Mouse (Mus musculus) cerebral cortex, adult 2 months (tissue): ENCODE data around the gene Ppp1r12b.

Source experiments
- WGBS: fragments of 180-500 bp; shearing (Covaris S2); methylation state at CpG from one replicate; pipeline ENCODE4 v1.1.7; 2018; 5-methylcytosine and 5-hydroxymethylcytosine counted together

The Ppp1r12b gene

DNA sequence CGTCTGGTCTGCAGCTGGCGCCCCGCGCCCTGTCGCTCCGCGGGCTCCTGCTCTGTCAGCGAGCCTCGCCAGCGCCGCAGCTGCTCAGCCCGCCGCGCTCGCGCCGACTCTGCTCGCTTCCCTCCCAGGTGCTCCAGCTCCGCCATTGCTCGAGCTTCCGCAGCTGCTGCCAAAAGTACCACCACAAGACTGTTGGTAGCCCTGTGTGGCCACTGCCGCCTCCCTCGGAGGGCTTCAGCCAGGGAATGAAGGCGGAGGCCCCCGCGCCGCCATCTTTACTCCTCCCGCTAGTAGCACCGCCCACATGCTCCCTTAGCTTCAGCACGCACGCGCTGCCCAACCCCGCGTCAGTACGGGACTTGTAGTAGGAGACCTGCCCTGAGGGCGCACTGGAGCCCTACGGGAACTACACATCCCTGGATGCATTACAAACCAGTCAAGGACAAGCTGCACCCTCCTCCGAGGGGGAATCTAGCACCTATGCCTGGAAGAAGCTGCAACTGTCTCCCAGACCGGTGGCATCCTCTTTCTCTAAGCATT, at the start of gene Ppp1r12b:
Gene Ppp1r12b (minus strand): TSS at position 306 of the 540 bp plus-strand sequence.
- 0% methylated on average over 39 of the region's 39 CpGs for WGBS

DNA sequence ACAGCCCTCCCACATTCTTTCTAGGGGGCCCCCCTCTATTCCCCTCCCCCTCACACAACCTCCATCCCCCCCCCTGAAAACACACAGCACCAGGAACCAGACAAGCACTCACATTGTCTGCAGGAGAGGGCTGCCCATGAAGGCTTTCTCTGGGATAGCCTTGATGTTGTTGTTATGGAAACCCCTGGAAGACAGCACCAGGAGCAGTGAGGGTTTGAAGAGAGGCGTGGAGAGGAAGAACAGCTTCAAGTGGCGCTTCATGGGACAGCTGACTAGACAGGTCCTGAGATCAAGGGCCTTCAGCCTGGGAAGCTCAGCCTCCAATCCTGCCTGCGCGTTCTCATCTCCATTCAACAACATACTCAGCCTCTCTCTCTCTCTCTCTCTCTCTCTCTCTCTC, 47.6 kb upstream of the Ppp1r12b start:
- WGBS = 64% methylated on average over 4 of the region's 4 CpGs

DNA sequence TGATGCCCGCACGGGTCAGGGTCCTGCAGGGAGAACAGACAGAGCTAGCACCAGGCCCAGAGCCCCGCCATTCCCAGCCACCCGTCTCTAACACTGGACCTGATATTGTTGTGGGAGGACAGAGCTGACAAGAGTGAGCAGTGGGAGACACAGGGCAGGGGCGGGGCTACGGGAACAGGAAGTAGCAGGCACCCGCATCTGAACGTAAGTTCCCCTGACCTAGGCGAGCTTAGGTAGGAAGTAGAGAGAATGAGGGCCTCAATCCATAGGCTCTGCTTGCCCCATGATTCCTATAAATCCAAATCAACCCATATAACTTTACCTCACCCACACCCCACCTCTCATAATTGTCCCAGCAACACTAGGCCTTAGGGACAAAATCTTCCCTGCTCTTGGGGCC, 44.8 kb upstream of the Ppp1r12b start:
- 85% methylated on average over 9 of the region's 9 CpGs for WGBS

DNA sequence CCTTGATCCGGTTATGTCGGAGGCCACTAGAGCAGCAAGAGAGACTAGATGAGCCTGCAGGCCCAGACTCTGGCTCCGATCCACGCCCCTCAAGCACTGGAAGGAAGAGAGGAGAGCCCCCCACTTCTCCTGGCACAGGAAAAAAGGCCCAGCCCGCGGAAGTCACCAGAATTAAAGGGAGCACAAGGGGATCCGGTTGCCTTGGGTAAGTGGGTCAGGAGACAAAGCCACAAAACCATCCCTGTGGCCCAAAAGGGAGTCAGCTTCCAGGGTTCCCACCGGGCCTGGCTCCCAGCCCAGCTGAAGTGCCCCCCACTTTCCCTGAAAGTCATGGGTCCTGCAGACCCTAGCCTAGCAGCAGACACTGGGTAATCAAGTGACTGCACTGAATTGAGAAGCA, 42.5 kb upstream of the Ppp1r12b start:
- 60% methylated on average over 8 of the region's 8 CpGs for WGBS

DNA sequence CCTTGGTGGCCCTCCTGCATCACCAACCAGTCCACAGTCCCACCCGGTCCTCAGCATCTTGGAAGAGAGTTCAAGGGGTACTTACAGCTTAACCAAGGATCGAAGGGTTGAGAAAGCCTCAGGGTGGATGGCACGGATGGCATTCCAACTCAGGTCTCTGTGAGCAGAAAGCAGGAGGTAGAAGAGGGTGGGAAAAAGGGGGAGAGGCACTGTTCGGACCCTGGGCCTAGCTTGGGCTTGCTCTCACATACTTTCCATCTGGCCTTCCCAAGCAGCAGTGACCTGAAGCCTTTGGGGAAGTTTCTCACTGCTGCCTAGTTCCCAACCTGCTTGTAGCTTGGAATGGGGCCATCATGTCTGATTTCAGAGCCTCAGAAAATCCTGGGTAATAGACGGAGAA, 41.8 kb upstream of the Ppp1r12b start:
- 90% methylated on average over 5 of the region's 5 CpGs for WGBS

DNA sequence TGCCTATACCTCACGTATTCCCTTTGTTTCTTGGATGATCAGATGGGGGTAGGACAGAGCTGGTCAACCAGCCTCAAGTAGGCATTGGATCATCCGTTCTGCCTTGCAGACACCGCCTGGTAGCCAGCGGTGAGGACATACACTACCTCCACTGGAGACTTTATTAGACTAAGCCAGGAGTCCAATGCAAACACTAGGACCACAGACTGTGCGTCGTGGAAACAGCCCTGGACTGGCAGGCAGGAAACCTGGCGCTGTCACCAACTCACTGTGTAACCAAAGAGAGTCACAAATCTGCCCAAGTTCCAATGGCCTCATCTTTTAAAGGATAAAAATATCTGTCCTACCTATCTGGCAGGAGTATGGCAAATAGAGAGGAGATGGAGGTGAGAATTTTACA, 40.7 kb upstream of the Ppp1r12b start:
- 91% methylated on average over 7 of the region's 7 CpGs for WGBS

DNA sequence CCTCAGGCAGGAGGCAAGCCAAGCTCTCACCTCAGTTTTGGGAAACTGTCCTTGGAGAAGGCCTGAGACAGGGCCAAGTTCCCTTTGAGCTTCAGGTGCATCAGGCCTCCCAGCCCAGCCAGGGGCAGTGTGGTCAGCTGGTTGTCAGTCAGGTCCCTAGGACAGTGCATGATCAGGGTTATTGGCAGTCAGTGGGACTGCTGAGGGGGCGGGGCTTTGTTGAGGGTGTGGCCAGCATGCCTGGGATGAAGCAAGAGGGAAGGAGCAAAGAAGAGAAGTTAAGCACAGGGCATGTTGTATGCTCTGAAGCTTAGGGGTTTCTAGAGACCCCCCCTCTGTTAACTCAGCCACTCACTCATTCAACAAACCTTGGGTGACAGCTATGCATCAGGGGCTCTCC, 40.2 kb upstream of the Ppp1r12b start:
- WGBS = 35% methylated on average over 1 of the region's 1 CpGs

DNA sequence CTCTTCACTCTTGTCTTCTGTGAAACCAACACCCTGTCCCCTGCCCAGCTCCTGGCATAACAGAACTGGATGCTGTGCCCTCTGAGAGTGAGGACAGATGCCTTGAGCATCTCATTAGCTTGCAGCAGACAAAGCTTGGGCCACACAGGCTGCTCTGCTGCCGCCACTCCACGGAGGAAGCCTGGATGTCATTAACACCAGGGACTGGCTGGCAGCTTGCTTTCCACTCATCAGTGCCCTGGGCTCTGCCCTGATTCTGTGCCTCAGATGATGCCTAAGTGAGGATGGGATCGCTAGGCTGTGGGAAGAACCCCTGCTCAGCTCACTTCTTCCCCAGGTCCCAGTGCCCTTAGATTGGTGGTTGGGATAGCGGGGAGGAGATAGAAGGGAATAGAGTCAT, 39.7 kb upstream of the Ppp1r12b start:
- 71% methylated on average over 4 of the region's 4 CpGs for WGBS

DNA sequence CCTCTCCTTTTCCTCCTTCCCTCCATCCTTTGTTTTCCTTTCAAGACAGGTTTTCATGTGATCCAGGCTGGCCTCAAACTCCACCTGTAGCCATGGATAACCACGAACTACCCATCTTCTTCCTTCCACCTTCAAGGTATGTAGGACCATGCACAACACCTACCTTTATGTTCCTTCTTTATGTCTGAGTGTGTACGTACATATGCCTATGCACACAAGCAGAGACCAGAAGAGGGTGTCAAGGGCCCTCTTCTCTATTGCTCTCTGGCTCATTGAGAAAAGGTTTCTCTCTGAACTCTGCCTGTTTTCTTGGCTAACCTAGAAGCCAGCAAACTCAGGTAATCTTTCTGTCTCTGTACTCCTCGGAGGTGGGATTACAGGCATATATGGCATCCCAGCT, 39.0 kb upstream of the Ppp1r12b start:
- WGBS = 89% methylated on average over 3 of the region's 3 CpGs

DNA sequence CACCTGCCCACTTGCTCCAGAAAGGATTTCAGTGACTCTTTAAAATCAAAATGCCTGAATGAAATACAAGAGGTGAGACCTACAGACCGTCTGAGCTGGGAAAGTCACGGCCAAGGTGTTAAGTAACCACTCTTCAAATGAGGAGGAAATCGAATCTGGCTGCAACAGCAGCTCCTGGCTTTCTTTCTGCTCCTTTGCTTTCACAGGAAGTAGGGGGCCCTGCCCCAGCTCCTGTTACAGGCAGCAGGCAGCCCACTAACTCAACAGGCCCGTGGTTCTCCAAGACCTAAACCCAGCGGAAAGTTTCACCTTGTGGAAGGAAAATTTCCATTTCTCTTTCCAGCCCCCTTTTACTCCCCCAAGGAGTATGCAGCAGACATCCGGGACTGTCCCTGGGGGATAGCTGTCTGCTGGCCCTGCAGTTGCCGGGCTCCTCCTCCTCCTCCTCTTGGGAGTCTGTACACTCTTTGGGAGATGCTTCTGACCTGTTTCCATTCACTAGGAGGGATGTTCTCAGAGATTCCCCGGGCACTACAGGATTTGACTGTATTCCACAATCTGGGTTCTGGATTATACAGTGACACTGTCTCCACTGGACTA, 36.4 kb upstream of the Ppp1r12b start:
- WGBS = 72% methylated on average over 8 of the region's 8 CpGs

DNA sequence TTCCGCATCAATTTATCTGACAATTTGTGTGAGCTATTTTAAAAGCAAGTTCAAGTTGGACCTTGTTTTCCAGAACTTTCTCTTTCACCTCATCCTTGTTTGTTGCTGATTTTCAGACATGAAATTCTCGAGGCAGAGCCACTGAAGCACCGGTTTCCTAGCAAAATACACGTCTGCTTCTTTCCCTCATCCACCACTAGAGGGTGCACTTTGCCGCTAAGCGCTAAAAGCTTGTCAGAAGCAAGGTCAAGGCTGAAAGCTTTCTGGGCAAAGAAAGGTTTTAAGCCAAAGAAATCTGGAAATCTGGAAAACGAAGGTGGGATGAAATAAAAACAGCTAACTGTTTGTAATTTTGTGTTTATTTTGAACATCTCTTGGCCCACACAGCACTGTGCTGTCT, 33.6 kb upstream of the Ppp1r12b start:
- 8% methylated on average over 7 of the region's 7 CpGs for WGBS

DNA sequence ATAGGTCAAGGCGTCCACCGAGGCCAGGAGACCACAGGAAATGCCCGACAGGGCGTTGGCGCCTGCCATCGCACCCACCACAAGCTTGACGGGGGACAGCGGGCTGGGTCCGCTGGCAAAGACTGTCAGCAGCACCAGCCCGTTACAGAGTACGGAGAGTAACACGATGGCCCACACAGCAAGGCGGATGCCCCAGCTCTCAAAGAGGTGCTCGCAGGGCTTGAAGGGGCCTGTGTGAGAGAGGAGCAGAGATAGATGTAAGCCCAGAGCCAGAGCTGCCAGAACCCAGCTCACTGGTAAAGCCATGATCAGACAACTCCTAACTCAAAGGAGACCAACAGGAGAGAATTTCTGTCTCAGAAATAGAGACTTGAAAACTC, 32.2 kb upstream of the Ppp1r12b start:
- 11% methylated on average over 14 of the region's 14 CpGs for WGBS

DNA sequence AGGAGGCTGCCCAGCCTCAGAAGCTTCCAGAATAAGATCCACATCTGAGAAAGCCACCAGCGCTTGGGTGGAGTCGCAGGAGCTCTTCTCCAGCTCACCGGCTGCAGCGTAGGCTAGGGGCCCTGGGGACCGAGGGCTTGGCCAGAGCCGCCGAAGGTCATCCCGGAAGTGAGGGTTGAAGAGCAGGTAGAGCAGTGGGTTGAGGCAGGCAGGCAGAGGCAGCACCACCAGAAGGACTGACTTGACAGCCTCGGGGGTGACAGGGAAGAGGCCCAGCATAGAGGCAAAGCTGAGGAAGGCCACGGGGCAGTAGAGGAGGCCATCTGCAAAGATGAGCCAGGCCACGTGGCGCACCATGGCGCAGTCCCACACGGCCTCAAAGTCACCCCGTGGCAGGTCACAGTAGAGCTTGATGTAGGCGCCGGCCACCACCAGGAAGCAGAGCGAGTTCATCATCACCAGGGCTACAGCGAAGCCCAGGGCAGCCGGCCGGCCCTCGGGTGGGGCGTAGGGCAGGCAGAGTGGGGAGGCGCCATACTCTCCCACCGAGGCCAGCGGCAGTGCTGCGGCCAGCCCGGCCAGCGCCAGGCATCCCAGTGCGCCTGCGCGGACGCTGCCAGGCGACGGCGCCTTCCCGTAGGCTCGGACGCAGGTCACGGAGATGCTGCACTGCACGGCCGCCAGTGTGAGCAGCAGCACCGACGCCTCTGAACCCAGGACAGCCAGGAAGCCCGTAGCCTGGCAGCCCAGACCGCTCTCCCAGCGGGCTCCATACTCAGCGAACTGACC, 31.6 kb upstream of the Ppp1r12b start:
- 33% methylated on average over 48 of the region's 48 CpGs for WGBS

DNA sequence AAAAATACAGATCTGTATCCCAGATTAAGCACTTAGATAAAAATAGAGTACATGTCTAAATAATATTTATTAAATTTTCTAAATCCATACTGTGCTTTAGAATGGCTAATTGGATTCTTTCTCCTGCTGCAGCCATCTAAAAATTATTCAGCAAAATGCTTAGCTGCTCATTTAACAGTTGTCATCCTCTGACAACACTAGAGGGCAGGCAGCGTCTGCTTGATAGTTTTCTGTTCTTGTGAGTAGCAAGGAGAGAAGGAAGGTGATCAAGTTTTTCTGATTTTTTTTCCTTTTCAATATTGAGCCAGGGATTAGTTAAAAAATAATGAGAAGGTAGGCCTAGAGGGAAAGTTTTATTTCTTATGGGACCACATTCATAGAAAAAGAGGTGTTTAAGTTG, 17.2 kb upstream of the Ppp1r12b start:
- WGBS = 43% methylated on average over 1 of the region's 1 CpGs

DNA sequence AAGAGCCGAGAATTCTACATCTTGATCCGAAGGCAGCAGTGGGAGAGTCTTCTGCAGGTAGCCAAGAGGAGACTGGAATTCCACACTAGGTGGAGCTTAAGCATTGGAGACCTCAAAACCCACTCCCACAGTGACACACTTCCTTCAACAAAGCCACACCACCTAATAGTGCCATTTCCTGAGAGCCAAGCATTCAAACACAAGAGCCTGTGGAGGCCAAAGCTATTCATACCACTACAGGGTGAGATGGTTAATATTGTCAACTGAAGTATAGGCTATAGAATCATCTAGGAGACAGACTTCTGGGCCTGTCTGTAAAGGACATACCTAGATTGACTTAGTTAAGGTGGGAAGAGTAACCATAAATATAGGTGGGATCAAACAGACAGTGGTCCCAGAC, 9.7 kb upstream of the Ppp1r12b start:
- 95% methylated on average over 2 of the region's 2 CpGs for WGBS

DNA sequence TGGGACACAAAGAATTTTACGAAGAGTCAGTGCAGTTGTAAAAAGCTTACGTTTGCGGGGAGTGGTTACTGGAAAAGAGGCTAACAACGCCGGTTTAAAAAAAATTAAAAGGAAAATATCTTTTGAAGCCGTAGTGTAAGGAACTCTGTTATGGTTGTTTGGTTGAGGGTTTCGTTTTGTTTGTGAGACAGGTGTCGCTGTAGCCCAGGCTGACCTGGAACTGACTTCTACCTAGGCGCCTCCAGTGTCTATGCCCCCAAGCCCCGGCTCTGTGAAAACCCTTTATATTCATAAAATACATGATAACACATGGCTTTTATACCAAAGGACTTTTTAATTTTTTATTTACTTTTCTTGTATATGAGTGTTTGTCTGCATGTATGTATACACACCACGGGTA, 7.1 kb upstream of the Ppp1r12b start:
- 3% methylated on average over 11 of the region's 11 CpGs for WGBS

DNA sequence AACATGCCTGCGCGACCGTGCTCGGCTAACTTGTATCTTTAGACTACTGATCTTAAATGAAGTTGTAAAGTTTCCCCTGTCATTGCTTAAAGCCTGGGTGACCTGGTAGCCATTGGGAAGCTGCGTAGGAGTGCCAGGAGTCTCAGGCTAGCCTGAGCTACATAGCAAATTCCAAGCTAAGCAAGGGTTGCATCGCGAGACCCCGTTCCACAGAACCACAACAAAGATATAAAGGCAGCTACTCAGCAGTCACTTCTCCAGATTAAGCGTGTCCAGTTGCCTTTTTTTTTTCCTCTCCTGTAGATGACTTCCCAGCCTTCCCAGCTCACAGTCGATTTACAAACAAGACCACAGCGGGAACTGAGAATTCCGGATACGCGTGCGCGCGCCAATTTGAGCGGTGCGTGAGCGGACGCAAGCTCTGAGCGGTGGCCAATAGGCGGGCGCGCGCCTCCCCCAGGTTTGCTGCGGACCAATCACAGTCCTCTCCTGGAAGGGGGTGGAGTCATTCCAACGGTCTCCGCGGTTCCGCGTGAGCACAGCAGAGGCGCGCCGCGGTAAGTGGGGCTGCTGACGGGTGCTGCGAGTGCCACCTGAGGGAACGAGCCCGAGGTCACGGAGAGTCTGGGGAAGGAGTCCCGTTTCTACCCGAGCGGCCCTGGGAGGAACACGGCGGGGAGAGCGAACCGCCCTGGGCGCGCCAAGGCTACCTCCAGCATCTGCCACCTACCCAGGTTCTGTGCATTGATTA, 6.5 kb upstream of the Ppp1r12b start, which contains the start of gene Ube2t:
Gene Ube2t (plus strand): TSS at position 513 of the 751 bp plus-strand sequence.
- 3% methylated on average over 50 of the region's 50 CpGs for WGBS

DNA sequence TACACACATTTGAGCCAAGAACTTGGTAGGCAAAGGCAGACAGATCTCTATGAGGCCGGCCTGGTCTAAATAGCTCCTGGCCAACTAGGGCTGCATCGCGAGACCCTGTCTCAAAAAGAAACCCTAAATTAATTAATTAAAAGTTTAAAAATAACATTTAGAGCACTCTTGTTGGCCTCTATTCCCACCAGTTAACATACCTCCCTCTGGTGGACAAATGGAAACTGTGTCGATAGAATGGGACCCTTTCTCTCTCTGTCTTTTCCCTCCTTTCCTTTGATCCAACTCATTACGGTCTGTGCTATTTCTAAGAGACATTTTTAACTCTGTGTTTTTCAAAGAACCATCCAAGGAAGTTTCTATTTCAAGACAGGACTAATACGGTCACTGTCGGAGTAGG, 4.9 kb upstream of the Ppp1r12b start:
- 43% methylated on average over 7 of the region's 7 CpGs for WGBS

DNA sequence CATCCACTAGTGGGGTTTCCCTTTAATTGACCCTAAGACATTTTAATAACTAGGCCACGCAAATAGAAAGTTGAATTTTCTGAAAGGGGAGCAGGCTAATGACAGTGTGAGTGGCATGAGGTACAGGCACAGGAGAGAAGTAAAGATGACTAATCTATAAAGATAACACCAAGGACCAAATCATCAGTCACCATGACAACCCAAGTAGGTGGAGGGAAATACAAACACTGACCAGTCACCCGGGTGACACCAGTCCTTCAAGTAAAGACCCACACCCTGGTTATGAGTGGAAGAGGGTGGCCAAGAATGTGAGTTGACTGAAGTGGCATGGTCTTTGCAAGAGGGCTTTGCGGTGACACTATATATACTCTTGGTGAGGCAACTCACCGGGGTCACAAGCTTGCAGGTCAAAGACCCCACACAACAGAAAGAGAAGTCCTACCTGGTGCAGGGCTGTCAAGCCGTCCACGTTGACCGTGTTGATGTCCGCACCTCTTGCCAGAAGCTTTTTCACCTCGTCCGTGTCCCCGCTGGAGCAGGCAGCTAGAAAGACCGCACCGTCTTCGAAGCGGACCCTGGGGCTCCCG, 599 bp downstream of the Ppp1r12b start:
- WGBS = 3% methylated on average over 16 of the region's 16 CpGs

DNA sequence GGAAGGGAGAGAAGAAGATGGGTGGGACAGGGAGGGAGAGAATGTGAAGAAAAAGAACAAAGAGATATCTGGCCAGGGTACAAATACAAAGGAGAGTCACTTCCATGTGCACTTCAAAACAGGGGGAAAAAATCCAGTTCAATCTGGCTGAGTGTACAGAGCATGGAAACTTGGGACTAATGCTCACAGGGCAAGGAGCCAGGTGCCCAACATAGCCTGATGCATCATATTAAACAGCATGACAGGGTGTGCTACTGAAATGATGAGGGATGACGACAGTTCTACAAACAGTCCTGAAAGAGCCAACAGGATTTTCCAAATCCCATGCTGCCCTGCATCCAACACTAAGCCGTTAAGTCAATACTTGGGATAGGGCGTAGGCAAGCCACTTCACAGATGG, 5.8 kb downstream of the Ppp1r12b start:
- 71% methylated on average over 3 of the region's 3 CpGs for WGBS

DNA sequence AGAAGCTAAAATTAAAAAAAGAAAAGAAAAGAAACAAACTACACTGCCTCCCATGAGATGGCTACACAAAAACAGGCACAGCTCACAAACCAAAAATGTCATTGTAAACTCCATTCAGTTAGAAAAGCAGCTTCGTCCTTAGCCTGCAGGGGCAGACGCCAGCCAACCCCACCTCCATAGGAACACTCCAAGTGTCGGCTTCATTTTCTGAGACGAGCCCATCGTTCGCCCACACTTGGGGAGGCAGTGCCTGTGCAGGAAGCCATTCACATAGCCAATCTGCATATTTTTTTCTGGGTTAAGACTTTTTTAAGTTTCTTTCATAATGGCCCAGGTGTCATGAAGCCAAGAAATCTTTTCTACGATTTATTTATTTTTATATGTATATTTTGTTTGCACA, 8.2 kb downstream of the Ppp1r12b start:
- 47% methylated on average over 7 of the region's 7 CpGs for WGBS

DNA sequence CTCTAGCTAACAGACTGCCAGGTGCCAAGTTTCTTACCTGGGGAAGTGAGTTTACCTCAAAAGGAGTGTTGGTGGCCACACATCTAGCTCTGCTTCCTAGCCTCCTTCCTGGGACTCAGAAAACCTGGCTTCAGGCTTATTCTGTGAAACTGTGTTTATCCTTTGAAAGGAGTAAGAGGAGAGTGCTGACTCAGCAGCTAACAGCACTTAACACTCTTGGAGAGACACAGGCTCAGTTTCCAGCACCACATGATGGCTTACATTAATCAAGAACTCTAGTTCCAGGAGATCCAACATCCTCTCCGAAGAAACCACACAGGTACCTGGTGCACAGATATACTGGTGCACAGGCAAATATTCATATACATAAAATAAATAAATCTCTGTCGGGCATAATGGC, 12.8 kb downstream of the Ppp1r12b start:
- WGBS = 91% methylated on average over 2 of the region's 2 CpGs
